Mouse (Mus musculus) right cerebral cortex, postnatal 14 days (tissue): Measurements from ENCODE around the gene Eef2.
"Not testable (repeated sequence)": the region's sequence is repeated elsewhere in the genome, so short reads cannot be mapped to it uniquely, and the experiment has no call there.

Experiments
- DNase-seq: peaks from one replicate; pipeline ENCODE4 v3.0.0; 2022

The Eef2 gene

GRCm38 (mm10) chr10:81201807-81202758 is 25.7 kb downstream of the Eef2 start, which contains the start of gene Nmrk2:
Gene Nmrk2 (minus strand): TSS chr10:81202051.
- DNase-seq = no peak

GRCm38 (mm10) chr10:81202978-81203720 is 26.7 kb downstream of the Eef2 start:
- no peak for DNase-seq

GRCm38 (mm10) chr10:81204137-81204536 is 27.7 kb downstream of the Eef2 start:
- DNase-seq = no peak

- peak; percentile 12 for DNase-seq
Observed at GRCm38 (mm10) chr10:81210154-81210553, 33.7 kb downstream of the Eef2 start.

GRCm38 (mm10) chr10:81216260-81216659 is 39.8 kb downstream of the Eef2 start:
- no peak for DNase-seq

GRCm38 (mm10) chr10:81216810-81217209 is 40.4 kb downstream of the Eef2 start:
- no peak for DNase-seq

- not testable (repeated sequence) for DNase-seq
Observed at GRCm38 (mm10) chr10:81217267-81217666, 40.8 kb downstream of the Eef2 start.

GRCm38 (mm10) chr10:81217964-81218363 is 41.5 kb downstream of the Eef2 start:
- peak; percentile 73 for DNase-seq

- DNase-seq = no peak
Observed at GRCm38 (mm10) chr10:81221402-81222015, 45.1 kb downstream of the Eef2 start.

- DNase-seq = not testable (repeated sequence)
Observed at GRCm38 (mm10) chr10:81223731-81224130, 47.3 kb downstream of the Eef2 start.

GRCm38 (mm10) chr10:81229735-81230437 is 53.5 kb downstream of the Eef2 start:
- DNase-seq = peak; percentile 54

- DNase-seq = peak; percentile 81
Observed at GRCm38 (mm10) chr10:81230438-81231332, 54.3 kb downstream of the Eef2 start, which contains the start of gene Atcay. Gene Atcay (minus strand): TSS chr10:81230833.

- DNase-seq = no peak
Observed at GRCm38 (mm10) chr10:81231436-81231835, 55.0 kb downstream of the Eef2 start.
